Mouse (Mus musculus): ENCODE results near the gene Syt2.

GRCm38 (mm10) chr1:134804373-134804772 lies 157.9 kb downstream of the Syt2 start:
- TF ChIP-seq CTCF (conservative IDR thresholded peaks at IDR 0.05; ENCODE audit: low read length) (no peak), POU5F1 (IDR thresholded peaks at IDR 0.05; ENCODE audit: borderline replicate concordance, low read length) (no peak)
